Mouse (Mus musculus) heart, embryonic 12.5 days (tissue): ENCODE data around the gene Prom1. TPM values are rescaled to one million over a fixed set of nuclear protein-coding genes. Genes with fewer than 3 reads are reported as not detected.
"Not testable (repeated sequence)": the region's sequence is repeated elsewhere in the genome, so short reads cannot be mapped to it uniquely, and the experiment has no call there.

ENCODE experiments used
- ATAC-seq: fragments of 200-750 bp; cut with Nextera tagmentation; 2 replicates; pipeline ENCODE4 v1.8.0; 2017; ENCODE audit warnings: moderate TSS enrichment, moderate library complexity; ENCODE audit not compliant: insufficient number of reproducible peaks, low FRiP score
- H3K27ac ChIP-seq: fragments of 300-500 bp; sonication (generic); 2 replicates; pipeline ENCODE4 v1.5.1; 2016; ENCODE audit warnings: mild to moderate bottlenecking, moderate library complexity; ENCODE audit not compliant: poor library complexity, severe bottlenecking
- H3K27me3 ChIP-seq: fragments of 300-500 bp; sonication (generic); replicated peaks from 2 replicates; pipeline ENCODE4 v1.6.1; 2016; ENCODE audit warnings: mild to moderate bottlenecking, moderate library complexity
- H3K36me3 ChIP-seq: fragments of 300-500 bp; sonication (generic); 2 replicates; pipeline ENCODE4 v1.6.1; 2016; ENCODE audit warnings: mild to moderate bottlenecking, moderate library complexity
- H3K4me1 ChIP-seq: fragments of 300-500 bp; sonication (generic); replicated peaks from 2 replicates; pipeline ENCODE4 v1.6.1; 2016; ENCODE audit warnings: mild to moderate bottlenecking
- H3K4me2 ChIP-seq: fragments of 300-500 bp; sonication (generic); 2 replicates; pipeline ENCODE4 v1.6.1; 2016; ENCODE audit warnings: mild to moderate bottlenecking, moderate library complexity
- H3K4me3 ChIP-seq: fragments of 300-500 bp; sonication (generic); 2 replicates; pipeline ENCODE4 v1.5.1; 2016; ENCODE audit warnings: mild to moderate bottlenecking
- H3K9ac ChIP-seq: fragments of 300-500 bp; sonication (generic); 2 replicates; pipeline ENCODE4 v1.6.1; 2016; ENCODE audit warnings: mild to moderate bottlenecking, moderate library complexity
- H3K9me3 ChIP-seq: fragments of 300-500 bp; sonication (generic); replicated peaks from 2 replicates; pipeline ENCODE4 v1.6.1; 2016; ENCODE audit warnings: mild to moderate bottlenecking, moderate library complexity
- WGBS: fragments of 180-500 bp; shearing (Covaris S2); methylation state at CpG from one replicate; pipeline ENCODE4 v1.1.7; 2016; 5-methylcytosine and 5-hydroxymethylcytosine counted together
- polyA plus RNA-seq: library from polyadenylated mRNA; unstranded; fragments of >200 nt; fragmentation: Nextera tagmentation; extraction: Ambion mirVana; gene quantifications from 2 replicates; pipeline ENCODE4 v1.2.1, GENCODE M21; 2016

Prom1 gene
- 15.8 and 18.2 TPM in 2 replicates for polyA plus RNA-seq

DNA sequence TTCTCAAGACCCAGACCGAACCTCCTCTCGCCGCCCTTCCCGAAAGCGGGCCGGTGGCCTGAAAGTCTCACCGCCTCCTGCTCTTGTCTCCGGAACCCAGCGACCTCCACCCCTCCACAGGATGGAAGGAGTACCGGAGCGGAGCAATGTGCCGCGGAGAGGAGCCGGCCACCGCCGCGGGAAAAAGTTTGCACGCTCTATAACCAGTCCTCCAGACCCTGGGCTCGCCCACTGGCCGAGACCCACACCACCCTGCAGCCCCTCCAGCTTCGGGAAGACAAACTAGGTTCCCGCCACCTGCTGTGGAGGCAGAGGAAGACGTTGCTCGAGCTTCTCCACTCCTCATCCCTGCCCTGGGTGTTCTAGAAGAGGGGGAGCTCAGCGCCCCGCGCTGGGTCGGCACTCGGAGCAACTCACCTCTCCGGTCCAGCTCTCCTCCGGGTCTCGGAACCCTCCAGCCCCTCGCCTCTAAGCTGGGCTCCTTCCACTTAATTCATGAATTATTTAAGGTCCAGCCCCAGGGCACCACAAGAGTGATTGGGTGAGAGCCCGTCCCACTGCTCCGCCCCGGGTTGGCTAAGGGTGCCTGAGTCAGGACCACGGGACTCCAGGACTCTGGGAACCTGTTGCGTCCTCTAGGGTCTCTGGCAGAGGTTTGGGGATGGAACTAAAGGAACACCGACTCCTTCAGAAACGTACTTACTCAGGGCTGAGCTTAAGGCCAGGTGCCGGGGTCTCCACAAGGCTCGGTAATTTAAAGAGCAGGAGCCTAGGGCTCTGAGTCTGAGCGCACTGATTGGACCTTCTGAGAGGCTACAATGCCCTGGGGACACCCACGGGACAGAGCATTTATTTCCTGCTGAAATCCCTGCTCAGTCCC is at the start of gene Prom1:
Prom1 (minus strand) TSS at position 802 of the 880 bp plus-strand sequence.
- peak within 1 kb of the TSS; percentile 95 for H3K4me2 ChIP-seq
- WGBS, result 1% methylated on average over 44 of the region's 44 CpGs
- no peaks in the 10 kb centered on the region for H3K36me3 ChIP-seq
- H3K9me3 ChIP-seq, result no peaks in the 10 kb centered on the region
- H3K4me1 ChIP-seq, result peaks cover 7% of the 10 kb centered on the region
- peak within 1 kb of the TSS; percentile 49; the same call in 1 of the 2 replicates for H3K27ac ChIP-seq
- peaks cover 12% of the 10 kb centered on the region for H3K27me3 ChIP-seq
- H3K4me3 ChIP-seq, result peak within 1 kb of the TSS; percentile 58
- peak; percentile 76 for ATAC-seq
- peak within 1 kb of the TSS; percentile 81 for H3K9ac ChIP-seq

DNA sequence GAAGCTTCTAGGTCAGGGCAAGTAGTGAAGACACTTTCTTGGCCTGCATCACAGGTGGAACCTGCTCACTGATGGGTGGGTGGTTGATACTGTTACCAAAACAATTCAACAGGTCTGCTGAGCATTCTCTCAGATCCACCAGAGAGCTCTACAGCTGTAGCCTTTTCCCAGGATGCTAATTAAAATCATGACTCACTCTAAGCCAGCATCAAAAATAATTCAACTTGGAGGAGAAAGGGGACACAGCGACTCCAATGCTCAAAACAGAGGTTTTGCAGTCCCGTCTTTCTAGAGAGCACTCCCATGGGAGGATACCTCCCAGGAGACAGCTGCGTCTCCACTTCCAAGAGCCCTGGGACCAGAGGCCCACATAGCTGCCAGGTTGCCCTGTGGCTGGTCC is 45.9 kb upstream of the Prom1 start:
- H3K4me1 ChIP-seq, result no peaks in the 10 kb centered on the region
- H3K27ac ChIP-seq, result no peak overlapping the region
- H3K9ac ChIP-seq, result no peak overlapping the region
- H3K4me2 ChIP-seq, result no peak overlapping the region
- no peaks in the 10 kb centered on the region for H3K27me3 ChIP-seq
- H3K4me3 ChIP-seq, result no peak overlapping the region
- no peak for ATAC-seq
- WGBS, result 83% methylated on average over 3 of the region's 3 CpGs
- peaks cover 12% of the 10 kb centered on the region for H3K9me3 ChIP-seq
- H3K36me3 ChIP-seq, result no peaks in the 10 kb centered on the region

DNA sequence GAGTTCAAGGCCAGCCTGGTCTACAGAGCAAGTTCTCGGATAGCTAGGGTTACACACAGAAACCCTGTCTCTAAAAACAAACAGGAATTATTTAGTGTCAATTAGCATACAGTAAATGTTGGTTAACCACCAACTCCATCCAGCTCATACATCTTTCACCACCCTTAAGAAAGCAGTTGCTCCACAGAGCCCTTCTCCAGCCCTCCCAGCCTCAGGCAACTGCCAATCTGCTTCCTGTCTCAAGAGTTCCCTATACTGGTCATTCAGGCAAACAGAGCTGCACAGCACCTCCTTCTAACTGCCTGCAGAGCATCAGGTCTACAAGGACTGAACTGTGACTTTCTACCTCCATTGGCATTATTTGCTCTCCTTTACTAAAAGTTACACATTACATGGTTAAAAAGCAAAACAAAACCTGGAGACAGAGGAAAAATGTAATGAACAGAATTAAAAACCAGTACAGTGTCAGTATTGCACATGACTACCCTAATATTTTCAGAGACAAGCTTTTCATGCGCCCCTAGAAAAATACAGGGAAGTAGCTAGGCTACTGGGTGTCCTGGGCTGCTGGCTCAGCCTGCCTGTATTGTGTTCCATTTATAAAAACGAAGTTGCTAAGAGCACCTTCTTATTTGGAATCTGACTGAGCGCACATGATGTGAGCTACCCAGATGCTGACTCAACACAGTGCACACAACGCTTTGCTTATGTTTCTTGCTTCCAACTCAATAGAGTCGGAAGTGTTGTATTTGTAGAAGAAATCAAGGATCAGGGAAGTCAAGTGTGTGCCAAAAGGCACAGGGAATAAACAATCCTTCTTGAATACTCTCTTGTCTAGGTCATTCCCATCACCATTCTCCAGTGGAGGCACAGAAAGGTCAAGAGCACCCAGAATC is 44.9 kb upstream of the Prom1 start:
- 72% methylated on average over 6 of the region's 6 CpGs for WGBS

DNA sequence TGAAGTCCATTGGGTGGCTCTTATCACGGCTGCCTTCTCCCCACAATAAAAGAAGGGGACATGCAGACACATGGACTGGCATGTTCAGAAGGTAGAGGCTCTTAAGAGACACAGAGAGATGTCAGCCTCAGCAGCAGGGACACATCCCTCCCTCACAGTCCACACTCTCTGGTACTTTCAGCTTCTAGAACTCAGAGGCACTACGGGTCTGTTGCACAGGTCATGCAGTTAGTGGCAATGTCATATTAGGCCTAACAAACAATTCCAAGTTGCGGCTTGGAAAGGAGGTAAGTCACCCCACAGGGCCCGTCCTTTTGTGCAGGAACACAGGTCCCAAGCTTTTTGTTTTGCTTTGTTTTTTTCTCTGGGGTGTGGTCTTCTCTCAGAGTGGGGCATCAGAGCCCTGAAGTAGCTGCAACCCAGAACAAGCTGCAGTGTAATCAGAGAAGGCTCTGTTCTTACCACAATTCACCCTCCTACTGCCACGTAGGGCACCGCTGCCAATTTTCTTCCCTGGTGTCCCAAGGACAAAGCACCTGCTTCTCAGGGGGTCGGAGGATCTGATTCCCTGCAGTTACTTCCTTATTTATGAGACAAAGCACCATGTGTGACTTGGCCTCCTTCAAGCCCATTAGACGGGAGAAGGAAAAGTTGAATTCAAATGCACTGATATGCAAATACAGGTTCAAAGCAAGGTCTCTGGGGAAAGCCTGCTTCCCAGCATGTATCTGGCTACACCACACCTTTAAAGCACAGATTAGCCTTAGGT is 41.8 kb upstream of the Prom1 start:
- Histone ChIP-seq H3K4me3 (no peak overlapping the region), H3K4me1 (no peaks in the 10 kb centered on the region), H3K4me2 (no peak overlapping the region), H3K36me3 (no peaks in the 10 kb centered on the region), H3K9ac (no peak overlapping the region), H3K27me3 (no peaks in the 10 kb centered on the region), H3K27ac (no peak overlapping the region), H3K9me3 (no peaks in the 10 kb centered on the region)
- WGBS, result 40% methylated on average over 8 of the region's 8 CpGs
- no peak for ATAC-seq

More for the DNA sequence above, 44.9 kb upstream of the Prom1 start:
- H3K4me1 ChIP-seq, result no peaks in the 10 kb centered on the region
- no peaks in the 10 kb centered on the region for H3K27me3 ChIP-seq
- no peaks in the 10 kb centered on the region for H3K36me3 ChIP-seq
- H3K4me2 ChIP-seq, result no peak overlapping the region
- no peak for ATAC-seq
- H3K27ac ChIP-seq, result no peak overlapping the region
- no peak overlapping the region for H3K9ac ChIP-seq
- no peak overlapping the region for H3K4me3 ChIP-seq
- H3K9me3 ChIP-seq, result peaks cover 12% of the 10 kb centered on the region

DNA sequence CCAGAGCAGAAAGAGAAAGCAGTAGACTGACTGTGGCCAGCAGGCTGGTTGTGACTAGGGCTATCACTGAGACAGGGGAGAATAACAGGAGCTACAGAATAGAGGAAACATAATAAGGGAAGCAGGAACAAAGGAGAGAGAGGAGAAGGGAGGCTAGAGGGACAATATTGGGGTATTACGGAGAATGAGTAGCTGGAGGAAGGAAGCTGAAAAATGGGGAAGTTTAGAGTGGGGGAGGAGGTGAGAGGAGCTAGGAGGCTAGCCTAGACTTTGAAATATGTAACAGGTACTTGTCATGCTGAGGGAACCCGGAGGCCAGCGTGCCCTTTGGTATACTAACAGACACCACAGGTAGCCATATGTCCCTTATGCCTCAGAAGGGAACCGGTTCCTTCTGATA is 25.7 kb upstream of the Prom1 start:
- Histone ChIP-seq H3K4me3 (no peak overlapping the region), H3K9me3 (no peaks in the 10 kb centered on the region), H3K4me2 (no peak overlapping the region), H3K9ac (no peak overlapping the region), H3K27ac (no peak overlapping the region), H3K27me3 (no peaks in the 10 kb centered on the region), H3K36me3 (no peaks in the 10 kb centered on the region), H3K4me1 (peaks cover 8% of the 10 kb centered on the region)
- ATAC-seq, result no peak
- WGBS, result 76% methylated on average over 4 of the region's 4 CpGs

DNA sequence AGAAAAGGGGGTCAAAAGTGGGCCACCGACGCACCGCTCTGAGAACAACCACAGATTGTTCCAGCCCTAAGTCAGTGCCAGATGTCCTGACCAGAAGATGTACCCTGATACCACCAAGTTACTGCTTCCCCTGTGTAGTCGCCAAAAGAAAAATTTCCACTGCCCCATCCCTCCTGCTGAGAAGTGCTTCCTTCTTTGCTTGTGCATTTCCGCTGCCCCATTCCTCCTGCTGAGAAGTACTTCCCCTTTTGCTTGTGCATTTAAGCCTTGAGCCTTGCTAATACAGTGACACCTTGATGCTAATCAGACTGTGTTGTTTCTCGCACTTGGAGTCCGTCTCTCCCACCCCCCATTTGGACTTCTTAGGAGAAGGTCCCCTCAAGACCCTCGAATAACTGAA is 24.7 kb upstream of the Prom1 start:
- WGBS, result 80% methylated on average over 8 of the region's 8 CpGs
- not testable (repeated sequence) for H3K4me2 ChIP-seq, H3K36me3 ChIP-seq, H3K4me1 ChIP-seq, H3K27ac ChIP-seq, H3K9me3 ChIP-seq, H3K27me3 ChIP-seq, H3K4me3 ChIP-seq, ATAC-seq, H3K9ac ChIP-seq

DNA sequence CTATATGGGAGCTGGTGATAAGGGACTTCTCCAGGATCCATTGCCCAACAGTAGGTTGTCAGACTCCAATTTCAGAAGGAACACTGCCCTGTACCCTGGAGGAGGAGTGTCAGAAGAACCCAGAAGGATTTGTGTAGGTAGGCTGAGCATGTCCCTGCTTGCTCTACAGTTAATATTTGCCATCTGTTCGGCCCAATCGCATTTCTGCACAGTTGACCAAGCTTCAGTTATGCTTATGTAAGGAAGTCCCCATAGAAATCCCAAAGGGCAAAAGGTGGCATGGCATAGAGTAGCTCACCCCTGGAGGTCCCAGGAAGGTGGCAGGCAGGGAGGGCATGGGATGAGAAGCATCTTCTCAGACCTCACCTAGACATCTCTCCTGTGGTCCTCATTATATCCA is 19.6 kb upstream of the Prom1 start:
- no peak overlapping the region for H3K27ac ChIP-seq
- H3K4me1 ChIP-seq, result no peaks in the 10 kb centered on the region
- H3K36me3 ChIP-seq, result no peaks in the 10 kb centered on the region
- H3K9me3 ChIP-seq, result no peaks in the 10 kb centered on the region
- H3K9ac ChIP-seq, result no peak overlapping the region
- no peaks in the 10 kb centered on the region for H3K27me3 ChIP-seq
- ATAC-seq, result no peak
- 87% methylated on average over 2 of the region's 2 CpGs for WGBS
- H3K4me3 ChIP-seq, result no peak overlapping the region
- no peak overlapping the region for H3K4me2 ChIP-seq

DNA sequence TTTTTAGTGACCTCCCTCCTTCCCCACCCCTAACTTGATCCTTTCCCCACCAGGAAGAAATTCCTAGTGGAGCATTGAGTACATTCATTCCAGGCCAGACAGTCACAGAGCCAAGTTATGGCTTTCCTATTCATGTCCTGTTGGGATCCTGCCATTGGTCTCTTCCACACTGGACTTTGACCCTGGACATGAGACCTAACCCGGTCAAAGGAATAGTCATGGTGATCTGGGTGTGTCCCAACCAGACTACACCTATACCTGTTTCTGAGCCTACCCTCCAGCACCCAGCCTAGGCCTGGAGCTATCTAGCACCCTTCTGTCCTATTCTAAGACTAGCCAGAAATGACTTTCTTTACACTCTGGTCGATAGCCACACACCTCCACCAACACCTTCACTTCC is 11.3 kb upstream of the Prom1 start:
- no peak for ATAC-seq
- H3K4me3 ChIP-seq, result no peak overlapping the region
- no peak overlapping the region for H3K27ac ChIP-seq
- 72% methylated on average over 2 of the region's 2 CpGs for WGBS
- no peak overlapping the region for H3K4me2 ChIP-seq
- H3K9me3 ChIP-seq, result no peaks in the 10 kb centered on the region
- no peaks in the 10 kb centered on the region for H3K36me3 ChIP-seq
- no peak overlapping the region for H3K9ac ChIP-seq
- no peaks in the 10 kb centered on the region for H3K4me1 ChIP-seq
- H3K27me3 ChIP-seq, result no peaks in the 10 kb centered on the region

DNA sequence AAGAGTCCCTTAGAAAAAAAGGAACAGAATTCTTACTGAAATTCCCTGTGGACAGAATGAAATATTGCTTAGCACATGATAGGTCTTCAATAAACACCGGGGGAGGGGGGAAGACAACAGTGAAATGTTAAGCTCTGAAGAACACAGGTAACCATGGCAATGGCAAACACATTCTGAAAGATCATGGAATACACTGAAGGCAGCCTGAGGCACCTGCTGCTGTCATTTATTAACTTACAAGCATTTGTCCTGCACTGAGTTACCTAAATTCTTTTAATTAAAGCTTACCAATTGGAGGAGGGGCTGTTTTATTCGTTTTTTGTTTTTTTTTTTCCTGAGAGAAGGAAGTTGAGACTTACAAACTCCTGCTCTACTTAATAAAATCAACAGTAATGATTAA is 7.3 kb upstream of the Prom1 start:
- Histone ChIP-seq H3K4me2 (no peak overlapping the region), H3K4me1 (peaks cover 4% of the 10 kb centered on the region), H3K27ac (no peak overlapping the region), H3K9ac (no peak overlapping the region), H3K4me3 (no peak overlapping the region), H3K36me3 (no peaks in the 10 kb centered on the region), H3K9me3 (0 out of 2 replicates have a peak, but pooled peaks cover 4% of the 10 kb centered on the region), H3K27me3 (no peaks in the 10 kb centered on the region)
- 61% methylated on average over 2 of the region's 2 CpGs for WGBS
- no peak for ATAC-seq

DNA sequence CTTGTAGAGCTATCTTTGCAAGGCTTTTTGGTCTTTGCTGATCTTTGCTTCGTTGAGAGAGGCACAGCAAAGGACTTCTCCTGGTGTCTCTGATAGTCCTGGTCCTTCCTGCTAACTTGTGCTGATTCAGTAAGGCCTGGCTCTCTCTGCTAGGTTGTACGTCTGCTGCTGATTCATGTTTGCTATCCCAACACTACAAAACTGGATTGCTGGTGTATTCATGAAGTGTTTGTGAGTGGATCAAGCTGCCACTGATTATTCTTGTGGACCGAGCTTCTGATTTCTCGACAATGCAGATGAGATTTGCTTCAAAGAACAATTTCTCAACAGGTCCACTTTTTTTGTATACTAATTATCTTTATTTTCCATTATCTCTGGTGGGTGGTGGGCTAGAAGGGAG is 6.3 kb upstream of the Prom1 start:
- Histone ChIP-seq H3K4me2 (no peak overlapping the region), H3K27me3 (peaks cover under 1% of the 10 kb centered on the region), H3K4me1 (peaks cover 4% of the 10 kb centered on the region), H3K9ac (no peak overlapping the region), H3K9me3 (0 out of 2 replicates have a peak, but pooled peaks cover 4% of the 10 kb centered on the region), H3K4me3 (no peak overlapping the region), H3K27ac (no peak overlapping the region), H3K36me3 (no peaks in the 10 kb centered on the region)
- no peak for ATAC-seq
- 81% methylated on average over 4 of the region's 4 CpGs for WGBS
